Mouse (Mus musculus) limb, embryonic 14.5 days (tissue): ENCODE measurements around the gene Hist2h2bb. TPM values are rescaled to one million over a fixed set of nuclear protein-coding genes. Genes with fewer than 3 reads are reported as not detected.
A peak's percentile ranks its signal among the peaks of the same experiment; 100 is the strongest.
"Not testable (repeated sequence)": the region's sequence is repeated elsewhere in the genome, so short reads cannot be mapped to it uniquely, and the experiment has no call there.

Source experiments
- ATAC-seq: fragments of 200-750 bp; cut with Nextera tagmentation; 2 replicates; pipeline ENCODE4 v1.8.0; 2017; ENCODE audit warnings: low read depth, moderate number of reproducible peaks, moderate TSS enrichment; ENCODE audit not compliant: low FRiP score
- DNase-seq: peaks from one replicate; pipeline ENCODE4 v3.0.0-alpha.2; 2015; ENCODE audit warnings: low spot score
- H3K27ac ChIP-seq: fragments of 300-500 bp; sonication (generic); replicated peaks from 2 replicates; pipeline ENCODE4 v1.5.1; 2014; ENCODE audit warnings: low read depth, mild to moderate bottlenecking, low read length, moderate library complexity, mixed read lengths
- H3K27me3 ChIP-seq: fragments of 300-500 bp; sonication (generic); 2 replicates; pipeline ENCODE4 v1.6.1; 2014; ENCODE audit warnings: low read length, mixed read lengths; ENCODE audit not compliant: control insufficient read depth, insufficient read depth
- H3K36me3 ChIP-seq: fragments of 300-500 bp; sonication (generic); 2 replicates; pipeline ENCODE4 v1.6.1; 2014; ENCODE audit warnings: mild to moderate bottlenecking, low read length, moderate library complexity, mixed read lengths; ENCODE audit not compliant: control insufficient read depth, insufficient read depth
- H3K4me1 ChIP-seq: fragments of 300-500 bp; sonication (generic); 2 replicates; pipeline ENCODE4 v1.6.1; 2014; ENCODE audit warnings: antibody characterized with exemption, low read length, mixed read lengths; ENCODE audit not compliant: control insufficient read depth, insufficient read depth
- H3K4me2 ChIP-seq: fragments of 300-500 bp; sonication (generic); replicated peaks from 2 replicates; pipeline ENCODE4 v1.6.1; 2014; ENCODE audit warnings: low read depth, mild to moderate bottlenecking, low read length, moderate library complexity; ENCODE audit not compliant: severe bottlenecking
- H3K4me3 ChIP-seq: fragments of 300-500 bp; sonication (generic); replicated peaks from 2 replicates; pipeline ENCODE4 v1.5.1; 2014; ENCODE audit warnings: low read length
- H3K9ac ChIP-seq: fragments of 300-500 bp; sonication (generic); 2 replicates; pipeline ENCODE4 v1.6.1; 2014; ENCODE audit warnings: mild to moderate bottlenecking, low read depth, low read length, moderate library complexity; ENCODE audit not compliant: severe bottlenecking
- H3K9me3 ChIP-seq: fragments of 300-500 bp; sonication (generic); 2 replicates; pipeline ENCODE4 v1.6.1; 2016; ENCODE audit warnings: low read length; ENCODE audit not compliant: control insufficient read depth
- POLR2A ChIP-seq: fragments of 200-500 bp; IDR thresholded peaks from 2 replicates; pipeline ENCODE4 v1.8.0; 2012; ENCODE audit warnings: inconsistent platforms, mild to moderate bottlenecking, moderate library complexity, borderline replicate concordance; ENCODE audit not compliant: insufficient read depth, insufficient read length; ENCODE audit errors: extremely low read depth
- WGBS: fragments of 180-500 bp; shearing (Covaris S2); extraction: QIAGEN DNeasy Blood & Tissue Kit; methylation state at CpG from one replicate; pipeline ENCODE4 v1.1.7; 2014; 5-methylcytosine and 5-hydroxymethylcytosine counted together
- polyA plus RNA-seq, 2 experiments: library from polyadenylated mRNA; depleted of rRNA in 1 of 2; stranded (reverse) in 1 of 2; unstranded in 1 of 2; fragments of >200 nt; fragmentation: Nextera tagmentation in 1 of 2; extraction: Ambion mirVana in 1 of 2; gene quantifications; 2 replicates each; pipeline versions ENCODE4 v1.2.1 to v1.2.3; 2012 to 2014

Hist2h2bb gene
- polyA plus RNA-seq (2012; rRNA removed) (14.3 and 15.4 TPM in 2 replicates), polyA plus RNA-seq (2014; fragmentation: Nextera tagmentation; extraction: Ambion mirVana) (15.5 and 16.1 TPM in 2 replicates)

GRCm38 (mm10) chr3:96269511-96270474, at the start of gene Hist2h2bb:
TSS of gene Hist2h2bb (plus strand) at chr3:96269752.
- ATAC-seq (peak; percentile 95), DNase-seq (peak; percentile 99)
- peak; percentile 99; the same call in 1 of the 2 replicates for TF ChIP-seq POLR2A
- peak within 1 kb of the TSS; percentile 53 for H3K4me3 ChIP-seq
- H3K27ac ChIP-seq: peak within 1 kb of the TSS; percentile 96
- no peaks in the 10 kb centered on the region for H3K36me3 ChIP-seq
- no peaks in the 10 kb centered on the region for H3K27me3 ChIP-seq
- WGBS: under 1% methylated on average over 45 of the region's 45 CpGs
- no peaks in the 10 kb centered on the region for H3K9me3 ChIP-seq
- H3K4me1 ChIP-seq: no peaks in the 10 kb centered on the region
- H3K9ac ChIP-seq: peak within 1 kb of the TSS; percentile 71
- H3K4me2 ChIP-seq: peak within 1 kb of the TSS; percentile 87

GRCm38 (mm10) chr3:96220131-96220764, 49.3 kb upstream of the Hist2h2bb start:
- not testable (repeated sequence) for H3K27me3 ChIP-seq, H3K36me3 ChIP-seq, H3K9me3 ChIP-seq
- peak overlapping the region; percentile 62 for H3K4me3 ChIP-seq
- peak; percentile 4; the same call in 1 of the 2 replicates for TF ChIP-seq POLR2A
- H3K4me1 ChIP-seq: peaks cover 15% of the 10 kb centered on the region
- DNase-seq (peak; percentile 14), ATAC-seq (peak; percentile 5; the same call in 1 of the 2 replicates)
- H3K4me2 ChIP-seq: peak overlapping the region; percentile 83
- peak overlapping the region; percentile 84 for H3K9ac ChIP-seq
- H3K27ac ChIP-seq: peak overlapping the region; percentile 98
- 1% methylated on average over 24 of the region's 47 CpGs for WGBS

GRCm38 (mm10) chr3:96220765-96221639, 48.5 kb upstream of the Hist2h2bb start, which contains the start of the genes Hist2h2ac and Hist2h2be:
TSS of gene Hist2h2ac (minus strand) at chr3:96220880.
TSS of gene Hist2h2be (plus strand) at chr3:96221119.
- Histone ChIP-seq H3K27ac (peak within 1 kb of the TSS; percentile 98), H3K4me2 (peak within 1 kb of the TSS; percentile 83), H3K4me3 (peak within 1 kb of the TSS; percentile 62), H3K36me3 (no peaks in the 10 kb centered on the region), H3K9me3 (no peaks in the 10 kb centered on the region), H3K9ac (peak within 1 kb of the TSS; percentile 84), H3K27me3 (no peaks in the 10 kb centered on the region), H3K4me1 (peaks cover 15% of the 10 kb centered on the region)
- DNase-seq (peak; percentile 95), ATAC-seq (peak; percentile 82)
- WGBS: 1% methylated on average over 41 of the region's 43 CpGs
- TF ChIP-seq POLR2A: peak; percentile 93; the same call in 1 of the 2 replicates

GRCm38 (mm10) chr3:96221640-96222038, 47.9 kb upstream of the Hist2h2bb start:
- DNase-seq (no peak), ATAC-seq (no peak)
- H3K36me3 ChIP-seq: no peaks in the 10 kb centered on the region
- TF ChIP-seq POLR2A: no peak
- H3K9ac ChIP-seq: peak overlapping the region; percentile 49
- 19% methylated on average over 9 of the region's 9 CpGs for WGBS
- peak overlapping the region; percentile 83 for H3K4me2 ChIP-seq
- H3K27me3 ChIP-seq: no peaks in the 10 kb centered on the region
- peak overlapping the region; percentile 98 for H3K27ac ChIP-seq
- H3K4me3 ChIP-seq: peak overlapping the region; percentile 62
- H3K4me1 ChIP-seq: peaks cover 15% of the 10 kb centered on the region
- H3K9me3 ChIP-seq: no peaks in the 10 kb centered on the region
